Mouse (Mus musculus) thymus, adult 2 months (tissue): ENCODE measurements around the gene Atp11a. TPM values are rescaled to one million over a fixed set of nuclear protein-coding genes. Genes with fewer than 3 reads are reported as not detected.

Experiments
- DNase-seq: peaks from one replicate; pipeline ENCODE4 v3.0.0; 2021
- H3K27ac ChIP-seq: fragments of 200-500 bp; 2 replicates; pipeline ENCODE4 v1.5.1; 2012; ENCODE audit warnings: low read length, control low read depth; ENCODE audit not compliant: control insufficient read depth, insufficient read depth
- H3K27me3 ChIP-seq: fragments of 200-500 bp; 2 replicates; pipeline ENCODE4 v1.6.1; 2012; ENCODE audit warnings: mild to moderate bottlenecking, low read length, moderate library complexity, mixed read lengths; ENCODE audit not compliant: control insufficient read depth, insufficient read depth
- H3K36me3 ChIP-seq: fragments of 200-500 bp; 2 replicates; pipeline ENCODE4 v1.6.1; 2012; ENCODE audit warnings: mild to moderate bottlenecking, low read length, moderate library complexity; ENCODE audit not compliant: control insufficient read depth, insufficient read depth
- H3K4me1 ChIP-seq: fragments of 200-500 bp; replicated peaks from 2 replicates; pipeline ENCODE4 v1.6.1; 2012; ENCODE audit warnings: low read length; ENCODE audit not compliant: control insufficient read depth, insufficient read depth
- H3K4me3 ChIP-seq: fragments of 200-500 bp; 2 replicates; pipeline ENCODE4 v1.5.1; 2012; ENCODE audit warnings: mild to moderate bottlenecking, low read length, control low read depth, moderate library complexity; ENCODE audit not compliant: control insufficient read depth, insufficient read depth
- CTCF ChIP-seq: fragments of 200-500 bp; IDR thresholded peaks from 2 replicates; pipeline ENCODE4 v1.5.1; 2012; ENCODE audit warnings: mild to moderate bottlenecking, control low read depth, low read length, moderate library complexity, borderline replicate concordance; ENCODE audit not compliant: control insufficient read depth, poor library complexity, insufficient read depth; ENCODE audit errors: extremely low read depth
- POLR2A ChIP-seq: fragments of 200-500 bp; IDR thresholded peaks from 2 replicates; pipeline ENCODE4 v1.6.1; 2012; ENCODE audit warnings: mild to moderate bottlenecking, low read length, control low read depth, moderate library complexity; ENCODE audit not compliant: control insufficient read depth, poor library complexity, insufficient read depth; ENCODE audit errors: extremely low read depth
- WGBS: fragments of 180-500 bp; shearing (Covaris S2); methylation state at CpG from one replicate; pipeline ENCODE4 v1.1.7; 2018; 5-methylcytosine and 5-hydroxymethylcytosine counted together
- polyA plus RNA-seq: library from polyadenylated mRNA; depleted of rRNA; stranded (reverse); fragments of >200 nt; gene quantifications from 2 replicates; pipeline ENCODE4 v1.2.3, GENCODE M21; 2012

Gene Atp11a
- polyA plus RNA-seq, 1 experiment, result 64.8 TPM

- WGBS, result 97% methylated on average over 7 of the region's 7 CpGs
- TF ChIP-seq POLR2A (no peak), CTCF (no peak)
- H3K4me3 ChIP-seq, result no peak overlapping the region
- no peaks in the 10 kb centered on the region for H3K27me3 ChIP-seq
- no peaks in the 10 kb centered on the region for H3K36me3 ChIP-seq
- no peak overlapping the region for H3K27ac ChIP-seq
- DNase-seq, result no peak
- H3K4me1 ChIP-seq, result no peaks in the 10 kb centered on the region
Observed at GRCm38 (mm10) chr8:12831659-12832589, 75.1 kb downstream of the Atp11a start.

GRCm38 (mm10) chr8:12833616-12834015 is 76.8 kb downstream of the Atp11a start:
- DNase-seq, result no peak
- no peak for TF ChIP-seq CTCF
- TF ChIP-seq POLR2A, result no peak
- Histone ChIP-seq H3K27me3 (no peaks in the 10 kb centered on the region), H3K4me1 (no peaks in the 10 kb centered on the region), H3K36me3 (no peaks in the 10 kb centered on the region; the same call in 1 of the 2 replicates), H3K4me3 (no peak overlapping the region), H3K27ac (no peak overlapping the region)
- over 99% methylated on average over 5 of the region's 5 CpGs for WGBS

GRCm38 (mm10) chr8:12840834-12841233 is 84.0 kb downstream of the Atp11a start:
- no peaks in the 10 kb centered on the region; the same call in 1 of the 2 replicates for H3K36me3 ChIP-seq
- H3K4me3 ChIP-seq, result no peak overlapping the region
- DNase-seq, result no peak
- no peak overlapping the region for H3K27ac ChIP-seq
- H3K27me3 ChIP-seq, result no peaks in the 10 kb centered on the region
- WGBS, result 94% methylated on average over 7 of the region's 7 CpGs
- no peaks in the 10 kb centered on the region for H3K4me1 ChIP-seq
- TF ChIP-seq CTCF (no peak), POLR2A (no peak)

GRCm38 (mm10) chr8:12842342-12842995 is 85.7 kb downstream of the Atp11a start:
- no peak for TF ChIP-seq CTCF
- TF ChIP-seq POLR2A, result no peak
- Histone ChIP-seq H3K4me3 (no peak overlapping the region), H3K4me1 (no peaks in the 10 kb centered on the region), H3K27ac (no peak overlapping the region), H3K27me3 (no peaks in the 10 kb centered on the region), H3K36me3 (no peaks in the 10 kb centered on the region; the same call in 1 of the 2 replicates)
- WGBS, result 97% methylated on average over 11 of the region's 11 CpGs
- no peak for DNase-seq

- H3K36me3 ChIP-seq, result no peaks in the 10 kb centered on the region
- no peaks in the 10 kb centered on the region for H3K27me3 ChIP-seq
- H3K4me3 ChIP-seq, result no peak overlapping the region
- TF ChIP-seq POLR2A (no peak), CTCF (no peak)
- DNase-seq, result no peak
- WGBS, result 96% methylated on average over 16 of the region's 16 CpGs
- H3K4me1 ChIP-seq, result no peaks in the 10 kb centered on the region
- no peak overlapping the region for H3K27ac ChIP-seq
Observed at GRCm38 (mm10) chr8:12844347-12844950, 87.6 kb downstream of the Atp11a start.

- TF ChIP-seq POLR2A, result no peak
- no peak for TF ChIP-seq CTCF
- no peaks in the 10 kb centered on the region for H3K36me3 ChIP-seq
- H3K4me3 ChIP-seq, result no peak overlapping the region
- H3K27me3 ChIP-seq, result no peaks in the 10 kb centered on the region
- no peak overlapping the region for H3K27ac ChIP-seq
- no peaks in the 10 kb centered on the region for H3K4me1 ChIP-seq
- 96% methylated on average over 6 of the region's 6 CpGs for WGBS
- DNase-seq, result no peak
Observed at GRCm38 (mm10) chr8:12846447-12846846, 89.6 kb downstream of the Atp11a start.
